Mouse (Mus musculus) E14TG2a.4 (cell line): ENCODE data around the gene Dram1.
A peak's percentile ranks its signal among the peaks of the same experiment; 100 is the strongest.

Source experiments
- CTCF ChIP-seq: conservative IDR thresholded peaks from 2 replicates; pipeline ENCODE4 v1.5.1; 2014; ENCODE audit warnings: low read length
- NANOG ChIP-seq: IDR thresholded peaks from 2 replicates; pipeline ENCODE4 v1.6.1; 2014; ENCODE audit warnings: borderline replicate concordance, low read length, mixed read lengths
- POU5F1 ChIP-seq: IDR thresholded peaks from 2 replicates; pipeline ENCODE4 v1.6.1; 2014; ENCODE audit warnings: low read length, borderline replicate concordance

DNA sequence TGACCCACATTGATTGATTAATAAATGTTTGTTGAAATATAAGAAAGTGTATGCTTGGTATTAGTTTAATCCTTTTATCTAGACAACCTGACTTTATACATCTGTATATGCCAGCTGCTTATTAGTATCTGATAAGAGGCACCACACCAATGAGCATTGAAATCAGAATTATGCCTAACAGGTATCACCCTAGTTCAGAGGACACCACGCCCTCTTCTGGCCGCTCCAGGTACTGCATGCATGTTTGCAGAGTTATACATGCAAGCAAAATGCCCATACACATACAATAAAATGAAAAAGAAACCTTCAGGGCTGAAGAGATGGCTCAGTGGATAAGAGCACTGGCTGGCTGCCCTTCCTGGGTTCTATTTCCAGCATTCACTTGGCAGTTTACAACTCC is 7.1 kb downstream of the Dram1 start:
- TF ChIP-seq CTCF: peak; percentile 78
- no peak for TF ChIP-seq NANOG
- TF ChIP-seq POU5F1: no peak
